Mouse (Mus musculus) midbrain, postnatal 0 days (tissue): ENCODE measurements around the gene Ccr9. TPM values are rescaled to one million over a fixed set of nuclear protein-coding genes. Genes with fewer than 3 reads are reported as not detected.
"Not testable (repeated sequence)": the region's sequence is repeated elsewhere in the genome, so short reads cannot be mapped to it uniquely, and the experiment has no call there.

Source experiments
- ATAC-seq: fragments of 200-750 bp; cut with Nextera tagmentation; 2 replicates; pipeline ENCODE4 v1.8.0; 2017; ENCODE audit warnings: moderate number of reproducible peaks, mild to moderate bottlenecking, moderate TSS enrichment, moderate library complexity; ENCODE audit not compliant: low FRiP score
- DNase-seq: peaks from one replicate; pipeline ENCODE4 v3.0.0-alpha.2; 2015; ENCODE audit warnings: low spot score
- H3K27ac ChIP-seq: fragments of 300-500 bp; sonication (generic); 2 replicates; pipeline ENCODE4 v1.5.1; 2014; ENCODE audit warnings: low read depth, mild to moderate bottlenecking, low read length, mixed read lengths
- H3K27me3 ChIP-seq: fragments of 300-500 bp; sonication (generic); 2 replicates; pipeline ENCODE4 v1.6.1; 2014; ENCODE audit warnings: low read length, control low read depth, mixed read lengths; ENCODE audit not compliant: insufficient read depth
- H3K36me3 ChIP-seq: fragments of 300-500 bp; sonication (generic); 2 replicates; pipeline ENCODE4 v1.6.1; 2014; ENCODE audit warnings: low read length, control low read depth, mixed read lengths; ENCODE audit not compliant: insufficient read depth
- H3K4me1 ChIP-seq: fragments of 300-500 bp; sonication (generic); 2 replicates; pipeline ENCODE4 v1.6.1; 2014; ENCODE audit warnings: mild to moderate bottlenecking, control low read depth, antibody characterized with exemption, low read length, mixed read lengths; ENCODE audit not compliant: insufficient read depth
- H3K4me2 ChIP-seq: fragments of 300-500 bp; sonication (generic); 2 replicates; pipeline ENCODE4 v1.6.1; 2014; ENCODE audit warnings: low read depth, mild to moderate bottlenecking, low read length, mixed read lengths; ENCODE audit not compliant: poor library complexity, severe bottlenecking
- H3K4me3 ChIP-seq: fragments of 300-500 bp; sonication (generic); 2 replicates; pipeline ENCODE4 v1.5.1; 2014; ENCODE audit warnings: low read depth, mild to moderate bottlenecking, low read length, moderate library complexity
- H3K9ac ChIP-seq: fragments of 300-500 bp; sonication (generic); replicated peaks from 2 replicates; pipeline ENCODE4 v1.6.1; 2014; ENCODE audit warnings: mild to moderate bottlenecking, low read length, moderate library complexity, mixed read lengths; ENCODE audit not compliant: poor library complexity, severe bottlenecking
- H3K9me3 ChIP-seq: fragments of 300-500 bp; sonication (generic); 2 replicates; pipeline ENCODE4 v1.6.1; 2016; ENCODE audit warnings: low read length, control low read depth
- CTCF ChIP-seq: IDR thresholded peaks from 2 replicates; pipeline ENCODE4 v1.5.1; 2016; ENCODE audit warnings: antibody characterized with exemption, mild to moderate bottlenecking
- WGBS: fragments of 180-500 bp; shearing (Covaris S2); extraction: QIAGEN DNeasy Blood & Tissue Kit; methylation state at CpG from one replicate; pipeline ENCODE4 v1.1.7; 2014; 5-methylcytosine and 5-hydroxymethylcytosine counted together
- polyA plus RNA-seq: library from polyadenylated mRNA; unstranded; fragments of >200 nt; fragmentation: Nextera tagmentation; extraction: Ambion mirVana; gene quantifications from 2 replicates; pipeline ENCODE4 v1.2.1, GENCODE M21; 2015
- total RNA-seq: library from RNA; depleted of rRNA; stranded (reverse); fragments of >200 nt; gene quantifications from 2 replicates; pipeline ENCODE4 v1.2.3, GENCODE M21; 2014

The Ccr9 gene
- total and polyA plus RNA-seq, 2 experiments from 2014 or later: 0.05 to 0.28 TPM

- 84% methylated on average over 3 of the region's 3 CpGs for WGBS
- ATAC-seq (no peak), DNase-seq (no peak)
- Histone ChIP-seq H3K4me2 (no peak overlapping the region), H3K9ac (no peak overlapping the region), H3K27ac (no peak overlapping the region), H3K9me3 (no peaks in the 10 kb centered on the region), H3K4me1 (no peaks in the 10 kb centered on the region), H3K4me3 (no peak overlapping the region), H3K27me3 (no peaks in the 10 kb centered on the region), H3K36me3 (no peaks in the 10 kb centered on the region)
- no peak for TF ChIP-seq CTCF
These were observed 85.5 kb downstream of the Ccr9 start for GRCm38 (mm10) chr9:123763771-123764170.

DNA sequence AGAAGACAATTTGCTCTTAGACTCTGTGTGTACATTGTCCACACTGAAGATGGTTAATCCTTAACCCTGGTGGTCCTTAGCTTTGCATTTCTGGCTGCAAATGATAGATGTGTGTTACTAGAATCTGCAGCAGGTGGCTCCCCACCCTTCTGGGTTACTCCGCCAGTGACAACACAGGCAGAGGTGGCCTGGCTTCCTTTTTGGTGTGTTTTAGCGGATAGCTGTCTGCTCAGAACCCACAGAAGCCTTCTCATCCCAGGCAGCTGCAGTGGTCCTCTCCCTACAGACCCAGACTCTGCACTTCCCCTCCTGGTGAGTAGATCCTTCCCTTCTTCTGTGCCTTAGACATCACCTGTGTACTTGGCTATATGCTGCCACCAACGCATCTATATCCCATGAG, 88.8 kb downstream of the Ccr9 start:
- 86% methylated on average over 3 of the region's 3 CpGs for WGBS

DNA sequence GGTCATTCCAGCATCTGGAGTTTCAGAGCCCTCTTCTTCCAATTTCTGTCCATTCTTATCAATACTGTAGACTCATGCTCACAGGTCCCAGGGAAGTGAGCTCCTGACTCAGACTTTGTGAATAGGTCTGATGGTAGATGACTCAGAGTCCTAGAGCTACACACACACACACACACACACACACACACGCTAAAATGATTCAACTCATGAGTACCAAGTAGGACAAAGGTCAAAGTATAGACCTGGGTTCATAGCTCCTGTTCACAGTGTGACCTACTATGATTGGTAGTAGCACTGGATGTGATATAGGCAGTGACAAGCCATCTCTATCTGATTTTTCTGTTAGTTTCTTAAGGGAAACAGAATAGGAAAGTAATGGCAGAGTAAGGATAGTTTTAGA, 90.2 kb downstream of the Ccr9 start:
- no peak overlapping the region for H3K4me2 ChIP-seq
- no peak for DNase-seq
- 73% methylated on average over 1 of the region's 1 CpGs for WGBS

More for the DNA sequence above, 88.8 kb downstream of the Ccr9 start:
- DNase-seq (no peak), ATAC-seq (no peak)
- H3K4me1 ChIP-seq: no peaks in the 10 kb centered on the region
- H3K27ac ChIP-seq: no peak overlapping the region
- no peak overlapping the region for H3K4me3 ChIP-seq
- H3K9me3 ChIP-seq: no peaks in the 10 kb centered on the region
- H3K27me3 ChIP-seq: no peaks in the 10 kb centered on the region
- no peak overlapping the region for H3K9ac ChIP-seq
- no peaks in the 10 kb centered on the region for H3K36me3 ChIP-seq
- H3K4me2 ChIP-seq: no peak overlapping the region
- no peak for TF ChIP-seq CTCF

GRCm38 (mm10) chr9:123769532-123769931, 91.3 kb downstream of the Ccr9 start:
- H3K4me2 ChIP-seq: no peak overlapping the region
- no peak overlapping the region for H3K9ac ChIP-seq
- H3K27me3 ChIP-seq: no peaks in the 10 kb centered on the region
- WGBS: 66% methylated on average over 6 of the region's 6 CpGs
- TF ChIP-seq CTCF: no peak
- DNase-seq (no peak), ATAC-seq (no peak)
- no peak overlapping the region for H3K27ac ChIP-seq
- H3K9me3 ChIP-seq: no peaks in the 10 kb centered on the region
- no peak overlapping the region for H3K4me3 ChIP-seq
- H3K36me3 ChIP-seq: no peaks in the 10 kb centered on the region
- H3K4me1 ChIP-seq: no peaks in the 10 kb centered on the region

More for the DNA sequence above, 90.2 kb downstream of the Ccr9 start:
- TF ChIP-seq CTCF: no peak
- H3K4me1 ChIP-seq: no peaks in the 10 kb centered on the region
- no peak overlapping the region for H3K27ac ChIP-seq
- H3K9ac ChIP-seq: no peak overlapping the region
- H3K27me3 ChIP-seq: no peaks in the 10 kb centered on the region
- no peak for ATAC-seq
- no peak overlapping the region for H3K4me3 ChIP-seq
- no peaks in the 10 kb centered on the region for H3K9me3 ChIP-seq
- H3K36me3 ChIP-seq: no peaks in the 10 kb centered on the region

- 45% methylated on average over 2 of the region's 2 CpGs for WGBS
- DNase-seq, H3K9ac ChIP-seq, H3K4me2 ChIP-seq, H3K27me3 ChIP-seq, H3K36me3 ChIP-seq, ATAC-seq, H3K4me3 ChIP-seq, H3K27ac ChIP-seq, H3K9me3 ChIP-seq, H3K4me1 ChIP-seq: not testable (repeated sequence)
- TF ChIP-seq CTCF: peak; percentile 35
These were observed 95.1 kb downstream of the Ccr9 start for GRCm38 (mm10) chr9:123773299-123773698.

GRCm38 (mm10) chr9:123788855-123789529, 110.8 kb downstream of the Ccr9 start:
- ATAC-seq (no peak), DNase-seq (no peak)
- no peak for TF ChIP-seq CTCF
- Histone ChIP-seq H3K27me3 (no peaks in the 10 kb centered on the region), H3K4me1 (no peaks in the 10 kb centered on the region), H3K9me3 (no peaks in the 10 kb centered on the region), H3K4me3 (no peak overlapping the region), H3K36me3 (peaks cover 31% of the 10 kb centered on the region; the same call in 1 of the 2 replicates), H3K4me2 (no peak overlapping the region), H3K27ac (no peak overlapping the region), H3K9ac (no peak overlapping the region)
- WGBS: 87% methylated on average over 4 of the region's 4 CpGs
